Mouse (Mus musculus) bone marrow, adult 2 months (tissue): ENCODE measurements around the gene Hnrnpab. TPM values are rescaled to one million over a fixed set of nuclear protein-coding genes. Genes with fewer than 3 reads are reported as not detected.

ENCODE experiments used
- H3K27ac ChIP-seq: fragments of 200-500 bp; 2 replicates; pipeline ENCODE4 v1.5.1; 2012; ENCODE audit warnings: low read depth, mild to moderate bottlenecking, control low read depth, inconsistent platforms, low read length; ENCODE audit not compliant: control insufficient read depth, poor library complexity, insufficient read depth
- H3K4me1 ChIP-seq: fragments of 200-500 bp; 2 replicates; pipeline ENCODE4 v1.6.1; 2011; ENCODE audit warnings: low read length; ENCODE audit not compliant: control insufficient read depth, insufficient read depth
- H3K4me3 ChIP-seq: fragments of 200-500 bp; replicated peaks from 2 replicates; pipeline ENCODE3; 2011; ENCODE audit warnings: mild to moderate bottlenecking, low read depth, low read length, control low read depth; ENCODE audit not compliant: control insufficient read depth
- CTCF ChIP-seq: fragments of 200-500 bp; IDR thresholded peaks from 2 replicates; pipeline ENCODE4 v1.5.1; 2011; ENCODE audit warnings: low read length, control low read depth; ENCODE audit not compliant: control insufficient read depth, insufficient read depth
- POLR2A ChIP-seq: fragments of 200-500 bp; IDR thresholded peaks from 2 replicates; pipeline ENCODE4 v1.6.1; 2011; ENCODE audit warnings: low read depth, mild to moderate bottlenecking, control low read depth, low read length, borderline replicate concordance; ENCODE audit not compliant: control insufficient read depth
- WGBS: fragments of 180-500 bp; shearing (Covaris S2); methylation state at CpG from one replicate; pipeline ENCODE4 v1.1.7; 2018; 5-methylcytosine and 5-hydroxymethylcytosine counted together
- polyA plus RNA-seq: library from polyadenylated mRNA; stranded (reverse); fragments of >200 nt; gene quantifications from 2 replicates; pipeline ENCODE4 v1.2.4, GENCODE M21; 2011; ENCODE audit warnings: low replicate concordance; ENCODE audit not compliant: missing spikeins, insufficient read depth, insufficient read length

The Hnrnpab gene
- polyA plus RNA-seq, 1 experiment: 188 TPM

GRCm38 (mm10) chr11:51555066-51555465, 51.6 kb downstream of the Hnrnpab start:
- WGBS: 47% methylated on average over 2 of the region's 2 CpGs
- TF ChIP-seq CTCF: no peak
- no peak for TF ChIP-seq POLR2A
- H3K4me1 ChIP-seq: no peaks in the 10 kb centered on the region; the same call in 1 of the 2 replicates
- H3K27ac ChIP-seq: no peak overlapping the region
- H3K4me3 ChIP-seq: no peak overlapping the region

- H3K4me3 ChIP-seq: no peak overlapping the region
- no peak overlapping the region for H3K27ac ChIP-seq
- WGBS: 79% methylated on average over 10 of the region's 10 CpGs
- no peaks in the 10 kb centered on the region; the same call in 1 of the 2 replicates for H3K4me1 ChIP-seq
- TF ChIP-seq CTCF (no peak), POLR2A (no peak)
Observed at GRCm38 (mm10) chr11:51554590-51554989, 52.1 kb downstream of the Hnrnpab start.

GRCm38 (mm10) chr11:51552091-51552490, 54.6 kb downstream of the Hnrnpab start:
- Histone ChIP-seq H3K27ac (no peak overlapping the region), H3K4me3 (no peak overlapping the region), H3K4me1 (no peaks in the 10 kb centered on the region; the same call in 1 of the 2 replicates)
- WGBS: 68% methylated on average over 3 of the region's 3 CpGs
- TF ChIP-seq CTCF (no peak), POLR2A (no peak)

- H3K4me3 ChIP-seq: no peak overlapping the region
- 3% methylated on average over 5 of the region's 5 CpGs for WGBS
- TF ChIP-seq POLR2A (no peak), CTCF (no peak)
- H3K27ac ChIP-seq: no peak overlapping the region
- H3K4me1 ChIP-seq: no peaks in the 10 kb centered on the region; the same call in 1 of the 2 replicates
Observed at GRCm38 (mm10) chr11:51551253-51551652, 55.4 kb downstream of the Hnrnpab start.

Other genes starting within 250 kb of the Hnrnpab start
- 7.7 and 10.8 TPM in 2 replicates for gene Phykpl, start 22.1 kb downstream of the Hnrnpab start, polyA plus RNA-seq
- gene Nhp2, start 12.9 kb upstream of the Hnrnpab start, polyA plus RNA-seq: 58.3 and 118 TPM in 2 replicates
- 14.8 and 19.3 TPM in 2 replicates for gene Rmnd5b, start 29.0 kb upstream of the Hnrnpab start, polyA plus RNA-seq
- gene N4bp3, start 44.0 kb upstream of the Hnrnpab start, polyA plus RNA-seq: 2.7 and 5.7 TPM in 2 replicates
- gene D930048N14Rik, start 44.1 kb upstream of the Hnrnpab start, polyA plus RNA-seq: 0.29 and 0.72 TPM in 2 replicates
- 7.5 and 15.6 TPM in 2 replicates for gene 0610009B22Rik, start 82.0 kb upstream of the Hnrnpab start, polyA plus RNA-seq
- 4.0 and 4.3 TPM in 2 replicates for gene Sec24a, start 156.8 kb upstream of the Hnrnpab start, polyA plus RNA-seq
- 5.7 and 9.3 TPM in 2 replicates for gene Sar1b, start 156.8 kb upstream of the Hnrnpab start, polyA plus RNA-seq